Mouse (Mus musculus) liver, embryonic 14.5 days (tissue): ENCODE data around the gene Ap1g2. TPM values are rescaled to one million over a fixed set of nuclear protein-coding genes. Genes with fewer than 3 reads are reported as not detected.

Experiments used
- ATAC-seq: fragments of 200-750 bp; cut with Nextera tagmentation; 2 replicates; pipeline ENCODE4 v1.8.0; 2017; ENCODE audit warnings: moderate number of reproducible peaks, mild to moderate bottlenecking, moderate library complexity; ENCODE audit not compliant: insufficient read depth
- DNase-seq, 3 experiments: peaks; one replicate each; pipeline ENCODE4 v3.0.0-alpha.2; 2012 to 2013; ENCODE audit warnings: low read depth in 3 of 3, low spot score in 3 of 3
- H3K27ac ChIP-seq: fragments of 300-500 bp; sonication (generic); 2 replicates; pipeline ENCODE4 v1.5.1; 2014; ENCODE audit warnings: moderate library complexity, mild to moderate bottlenecking, control low read depth, inconsistent platforms
- H3K27me3 ChIP-seq: fragments of 300-500 bp; sonication (generic); 2 replicates; pipeline ENCODE4 v1.6.1; 2014; ENCODE audit warnings: mild to moderate bottlenecking, low read length, moderate library complexity; ENCODE audit not compliant: control insufficient read depth, insufficient read depth
- H3K36me3 ChIP-seq: fragments of 300-500 bp; sonication (generic); replicated peaks from 2 replicates; pipeline ENCODE4 v1.6.1; 2014; ENCODE audit warnings: low read depth; ENCODE audit not compliant: control insufficient read depth, insufficient read depth
- H3K4me1 ChIP-seq, 2 experiments: fragments of 200-500 bp in 1 of 2; fragments of 300-500 bp in 1 of 2; sonication (generic) in 1 of 2; replicated peaks; 2 replicates each; pipeline ENCODE4 v1.6.1; 2012 to 2014; ENCODE audit warnings: antibody characterized with exemption in 1 of 2, inconsistent platforms in 1 of 2, low read length in 1 of 2; ENCODE audit not compliant: control insufficient read depth in 2 of 2, insufficient read depth in 2 of 2
- H3K4me2 ChIP-seq: fragments of 300-500 bp; sonication (generic); 2 replicates; pipeline ENCODE4 v1.6.1; 2014; ENCODE audit warnings: low read depth, mild to moderate bottlenecking, control low read depth, moderate library complexity
- H3K4me3 ChIP-seq, 2 experiments: fragments of 200-500 bp in 1 of 2; fragments of 300-500 bp in 1 of 2; sonication (generic) in 1 of 2; 2 replicates each; pipeline ENCODE4 v1.5.1; 2012 to 2014; ENCODE audit warnings: low read depth in 2 of 2, low read length in 2 of 2, mild to moderate bottlenecking in 2 of 2, control low read depth in 1 of 2, inconsistent platforms in 1 of 2, moderate library complexity in 1 of 2; ENCODE audit not compliant: insufficient read depth in 1 of 2
- H3K9ac ChIP-seq: fragments of 300-500 bp; sonication (generic); replicated peaks from 2 replicates; pipeline ENCODE4 v1.6.1; 2014; ENCODE audit warnings: mild to moderate bottlenecking, control low read depth, moderate library complexity
- H3K9me3 ChIP-seq: fragments of 300-500 bp; sonication (generic); 2 replicates; pipeline ENCODE4 v1.6.1; 2016; ENCODE audit warnings: low read length, mixed read lengths; ENCODE audit not compliant: control insufficient read depth
- CTCF ChIP-seq: IDR thresholded peaks from 2 replicates; pipeline ENCODE4 v1.5.1; 2016; ENCODE audit warnings: antibody characterized with exemption, low read depth, control low read depth
- EP300 ChIP-seq: IDR thresholded peaks from 2 replicates; pipeline ENCODE4 v1.6.1; 2016; ENCODE audit warnings: antibody characterized with exemption, low read depth
- WGBS: fragments of 180-500 bp; shearing (Covaris S2); extraction: QIAGEN DNeasy Blood & Tissue Kit; methylation state at CpG from one replicate; pipeline ENCODE4 v1.1.7; 2014; ENCODE audit not compliant: insufficient replicate concordance; 5-methylcytosine and 5-hydroxymethylcytosine counted together
- polyA plus RNA-seq, 2 experiments: library from polyadenylated mRNA; depleted of rRNA in 1 of 2; stranded (reverse) in 1 of 2; unstranded in 1 of 2; fragments of >200 nt; fragmentation: Nextera tagmentation in 1 of 2; extraction: Ambion mirVana in 1 of 2; gene quantifications; 2 replicates each; pipeline versions ENCODE4 v1.2.1 to v1.2.3; 2012 to 2014

Ap1g2 gene
- polyA plus RNA-seq, 2 experiments = 13.4 to 21.2 TPM

GRCm38 (mm10) chr14:55053708-55054190 is 52.6 kb downstream of the Ap1g2 start:
- WGBS = 80% methylated on average over 17 of the region's 17 CpGs
- no peak overlapping the region for H3K4me2 ChIP-seq
- H3K27ac ChIP-seq = no peak overlapping the region
- DNase-seq (no peak), ATAC-seq (no peak)
- H3K36me3 ChIP-seq = no peaks in the 10 kb centered on the region
- no peak overlapping the region for H3K9ac ChIP-seq
- no peak overlapping the region for H3K4me3 ChIP-seq
- TF ChIP-seq CTCF = no peak
- no peak for TF ChIP-seq EP300
- no peaks in the 10 kb centered on the region for H3K27me3 ChIP-seq
- H3K4me1 ChIP-seq = peaks cover 6 to 20% of the 10 kb centered on the region in 2 experiments
- H3K9me3 ChIP-seq = no peaks in the 10 kb centered on the region

GRCm38 (mm10) chr14:55053050-55053449 is 53.3 kb downstream of the Ap1g2 start:
- H3K9me3 ChIP-seq = no peaks in the 10 kb centered on the region
- DNase-seq (no peak), ATAC-seq (no peak)
- peaks cover 0 to 13% of the 10 kb centered on the region in 2 experiments; a peak in 3 of 4 replicates for H3K4me1 ChIP-seq
- H3K9ac ChIP-seq = no peak overlapping the region
- no peak overlapping the region for H3K4me2 ChIP-seq
- H3K27me3 ChIP-seq = no peaks in the 10 kb centered on the region
- no peak overlapping the region for H3K4me3 ChIP-seq
- H3K36me3 ChIP-seq = no peaks in the 10 kb centered on the region
- TF ChIP-seq CTCF = no peak
- no peak for TF ChIP-seq EP300
- no peak overlapping the region for H3K27ac ChIP-seq
- WGBS = 58% methylated on average over 4 of the region's 4 CpGs

DNA sequence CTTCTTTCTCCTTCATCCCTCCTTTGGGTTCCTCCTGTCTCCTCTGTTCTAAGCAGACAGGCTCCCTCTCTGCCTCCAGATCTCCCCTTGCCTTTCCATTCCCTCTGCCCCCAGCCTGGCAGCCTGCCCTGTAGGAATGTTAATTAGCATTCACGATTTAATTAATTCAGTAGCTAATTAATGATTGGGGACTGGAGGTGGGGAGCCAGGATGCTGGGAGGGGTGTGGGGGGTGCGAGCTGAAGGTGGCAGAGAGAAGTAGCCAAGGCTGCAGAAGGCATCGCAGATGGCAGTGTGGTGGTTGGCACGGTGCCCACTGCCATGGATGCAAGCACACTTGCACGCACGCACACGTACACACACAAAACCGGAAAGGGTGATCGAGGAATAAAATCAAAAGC is 53.9 kb downstream of the Ap1g2 start:
- Histone ChIP-seq H3K4me3 (no peak overlapping the region), H3K9me3 (no peaks in the 10 kb centered on the region), H3K27ac (no peak overlapping the region), H3K27me3 (no peaks in the 10 kb centered on the region), H3K4me2 (no peak overlapping the region), H3K36me3 (no peaks in the 10 kb centered on the region), H3K4me1 (peaks cover 0 to 8% of the 10 kb centered on the region in 2 experiments; a peak in 1 of 4 replicates), H3K9ac (no peak overlapping the region)
- no peak for TF ChIP-seq CTCF
- TF ChIP-seq EP300 = no peak
- DNase-seq (no peak), ATAC-seq (no peak)
- 77% methylated on average over 9 of the region's 9 CpGs for WGBS

Other genes starting within 250 kb of the Ap1g2 start
- gene Homez, start 235.6 kb downstream of the Ap1g2 start, polyA plus RNA-seq (2012; rRNA removed) = 0.78 and 0.96 TPM in 2 replicates
- 1.8 TPM in 2 replicates for gene Homez, start 235.6 kb downstream of the Ap1g2 start, polyA plus RNA-seq (2014; fragmentation: Nextera tagmentation; extraction: Ambion mirVana)
- 1.9 and 2.6 TPM in 2 replicates for gene Ppp1r3e, start 229.0 kb downstream of the Ap1g2 start, polyA plus RNA-seq (2012; rRNA removed)
- 0.45 and 0.52 TPM in 2 replicates for gene Ppp1r3e, start 229.0 kb downstream of the Ap1g2 start, polyA plus RNA-seq (2014; fragmentation: Nextera tagmentation; extraction: Ambion mirVana)
- gene Bcl2l2, start 223.2 kb downstream of the Ap1g2 start, polyA plus RNA-seq (2012; rRNA removed) = 3.8 and 4.9 TPM in 2 replicates
- 0.47 and 0.51 TPM in 2 replicates for gene Bcl2l2, start 223.2 kb downstream of the Ap1g2 start, polyA plus RNA-seq (2014; fragmentation: Nextera tagmentation; extraction: Ambion mirVana)
- 0.03 and 0.06 TPM in 2 replicates for gene Gm20521, start 223.2 kb downstream of the Ap1g2 start, polyA plus RNA-seq (2012; rRNA removed)
- not detected in 2 replicates for gene Gm20521, start 223.2 kb downstream of the Ap1g2 start, polyA plus RNA-seq (2014; fragmentation: Nextera tagmentation; extraction: Ambion mirVana)
- 98.8 and 110 TPM in 2 replicates for gene Pabpn1, start 214.1 kb downstream of the Ap1g2 start, polyA plus RNA-seq (2012; rRNA removed)
- 47.1 and 51.7 TPM in 2 replicates for gene Pabpn1, start 214.1 kb downstream of the Ap1g2 start, polyA plus RNA-seq (2014; fragmentation: Nextera tagmentation; extraction: Ambion mirVana)
- 4.2 and 5.1 TPM in 2 replicates for gene Slc22a17, start 193.5 kb downstream of the Ap1g2 start, polyA plus RNA-seq (2012; rRNA removed)
- gene Slc22a17, start 193.5 kb downstream of the Ap1g2 start, polyA plus RNA-seq (2014; fragmentation: Nextera tagmentation; extraction: Ambion mirVana) = 0.79 and 0.96 TPM in 2 replicates
- 0.54 and 0.69 TPM in 2 replicates for gene Efs, start 180.5 kb downstream of the Ap1g2 start, polyA plus RNA-seq (2012; rRNA removed)
- gene Efs, start 180.5 kb downstream of the Ap1g2 start, polyA plus RNA-seq (2014; fragmentation: Nextera tagmentation; extraction: Ambion mirVana) = 0.23 and 0.39 TPM in 2 replicates
- gene Il25, start 173.9 kb downstream of the Ap1g2 start, polyA plus RNA-seq (2012; rRNA removed) = not detected in 2 replicates
- gene Il25, start 173.9 kb downstream of the Ap1g2 start, polyA plus RNA-seq (2014; fragmentation: Nextera tagmentation; extraction: Ambion mirVana) = not detected in 2 replicates
- gene Cmtm5, start 170.3 kb downstream of the Ap1g2 start, polyA plus RNA-seq (2012; rRNA removed) = 0.04 TPM in 1 of 2 replicates, not detected in the other
- not detected in 2 replicates for gene Cmtm5, start 170.3 kb downstream of the Ap1g2 start, polyA plus RNA-seq (2014; fragmentation: Nextera tagmentation; extraction: Ambion mirVana)
- 0.01 and 0.02 TPM in 2 replicates for gene Myh6, start 139.7 kb downstream of the Ap1g2 start, polyA plus RNA-seq (2012; rRNA removed)
- not detected in 2 replicates for gene Myh6, start 139.7 kb downstream of the Ap1g2 start, polyA plus RNA-seq (2014; fragmentation: Nextera tagmentation; extraction: Ambion mirVana)
- not detected in 2 replicates for gene Gm17428, start 129.7 kb downstream of the Ap1g2 start, polyA plus RNA-seq (2012; rRNA removed)
- gene Gm17428, start 129.7 kb downstream of the Ap1g2 start, polyA plus RNA-seq (2014; fragmentation: Nextera tagmentation; extraction: Ambion mirVana) = not detected in 2 replicates
- 0.03 and 0.07 TPM in 2 replicates for gene Myh7, start 112.0 kb downstream of the Ap1g2 start, polyA plus RNA-seq (2012; rRNA removed)
- gene Myh7, start 112.0 kb downstream of the Ap1g2 start, polyA plus RNA-seq (2014; fragmentation: Nextera tagmentation; extraction: Ambion mirVana) = 0.05 TPM in 1 of 2 replicates, not detected in the other
- gene Ngdn, start 91.1 kb downstream of the Ap1g2 start, polyA plus RNA-seq (2012; rRNA removed) = 14.4 and 31.0 TPM in 2 replicates
- gene Ngdn, start 91.1 kb downstream of the Ap1g2 start, polyA plus RNA-seq (2014; fragmentation: Nextera tagmentation; extraction: Ambion mirVana) = 36.0 and 39.6 TPM in 2 replicates
- gene Zfhx2, start 14.3 kb downstream of the Ap1g2 start, polyA plus RNA-seq (2012; rRNA removed) = 0.26 and 0.29 TPM in 2 replicates
- 0.61 and 0.62 TPM in 2 replicates for gene Zfhx2, start 14.3 kb downstream of the Ap1g2 start, polyA plus RNA-seq (2014; fragmentation: Nextera tagmentation; extraction: Ambion mirVana)
- gene Thtpa, start 11.8 kb downstream of the Ap1g2 start, polyA plus RNA-seq (2012; rRNA removed) = 2.0 and 2.6 TPM in 2 replicates
- 4.3 and 4.6 TPM in 2 replicates for gene Thtpa, start 11.8 kb downstream of the Ap1g2 start, polyA plus RNA-seq (2014; fragmentation: Nextera tagmentation; extraction: Ambion mirVana)
- 0.04 and 0.15 TPM in 2 replicates for gene Jph4, start 10.3 kb upstream of the Ap1g2 start, polyA plus RNA-seq (2012; rRNA removed)
- gene Jph4, start 10.3 kb upstream of the Ap1g2 start, polyA plus RNA-seq (2014; fragmentation: Nextera tagmentation; extraction: Ambion mirVana) = 0.04 TPM in 1 of 2 replicates, not detected in the other
- 0.06 TPM in 1 of 2 replicates, not detected in the other for gene Dhrs2, start 115.4 kb upstream of the Ap1g2 start, polyA plus RNA-seq (2012; rRNA removed)
- gene Dhrs2, start 115.4 kb upstream of the Ap1g2 start, polyA plus RNA-seq (2014; fragmentation: Nextera tagmentation; extraction: Ambion mirVana) = 0.14 TPM in 1 of 2 replicates, not detected in the other